Mouse (Mus musculus) liver, adult 2 months (tissue): ENCODE data around the gene Rint1. TPM values are rescaled to one million over a fixed set of nuclear protein-coding genes. Genes with fewer than 3 reads are reported as not detected.

Experiments used
- DNase-seq: peaks from one replicate; pipeline ENCODE4 v3.0.0-alpha.2; 2011; ENCODE audit warnings: low read depth, low spot score; ENCODE audit errors: extremely low read depth
- H3K27ac ChIP-seq: fragments of 200-500 bp; replicated peaks from 2 replicates; pipeline ENCODE4 v1.5.1; 2012; ENCODE audit warnings: low read depth, mild to moderate bottlenecking, control low read depth, inconsistent platforms, low read length; ENCODE audit not compliant: insufficient read depth
- H3K27me3 ChIP-seq: fragments of 200-500 bp; 2 replicates; pipeline ENCODE4 v1.6.1; 2012; ENCODE audit warnings: mild to moderate bottlenecking, moderate library complexity, low read length, inconsistent platforms; ENCODE audit not compliant: control insufficient read depth, insufficient read depth
- H3K36me3 ChIP-seq: fragments of 200-500 bp; 2 replicates; pipeline ENCODE4 v1.6.1; 2012; ENCODE audit warnings: low read length, inconsistent platforms; ENCODE audit not compliant: control insufficient read depth, insufficient read depth
- H3K4me1 ChIP-seq: fragments of 200-500 bp; 2 replicates; pipeline ENCODE4 v1.6.1; 2011; ENCODE audit warnings: low read length; ENCODE audit not compliant: control insufficient read depth, insufficient read depth
- H3K4me3 ChIP-seq: fragments of 200-500 bp; 2 replicates; pipeline ENCODE4 v1.5.1; 2011; ENCODE audit warnings: low read depth, mild to moderate bottlenecking, control low read depth, low read length, moderate library complexity; ENCODE audit not compliant: insufficient read depth
- H3K79me2 ChIP-seq: fragments of 200-500 bp; 2 replicates; pipeline ENCODE4 v1.6.1; 2012; ENCODE audit warnings: inconsistent platforms, mild to moderate bottlenecking, low read length, moderate library complexity; ENCODE audit not compliant: control insufficient read depth, insufficient read depth
- H3K9ac ChIP-seq: fragments of 200-500 bp; 2 replicates; pipeline ENCODE4 v1.6.1; 2012; ENCODE audit warnings: low read depth, mild to moderate bottlenecking, control low read depth, inconsistent platforms, low read length
- CTCF ChIP-seq: fragments of 200-500 bp; IDR thresholded peaks from 2 replicates; pipeline ENCODE4 v1.5.1; 2011; ENCODE audit warnings: low read depth, low read length, control low read depth
- POLR2A ChIP-seq: fragments of 200-500 bp; IDR thresholded peaks from 2 replicates; pipeline ENCODE4 v1.6.1; 2011; ENCODE audit warnings: low read length, control low read depth; ENCODE audit not compliant: insufficient read depth; ENCODE audit errors: extremely low read depth
- WGBS: fragments of 180-500 bp; shearing (Covaris S2); methylation state at CpG from one replicate; pipeline ENCODE4 v1.1.7; 2018; 5-methylcytosine and 5-hydroxymethylcytosine counted together
- polyA plus RNA-seq: library from polyadenylated mRNA; depleted of rRNA; stranded (reverse); fragments of >200 nt; gene quantifications from 2 replicates; pipeline ENCODE4 v1.2.3, GENCODE M21; 2012; rRNA removed
- total RNA-seq: library from RNA; depleted of rRNA; stranded (reverse); fragments of >200 nt; gene quantifications from 2 replicates; pipeline ENCODE4 v1.2.3, GENCODE M21; 2014; rRNA removed

The Rint1 gene
- total and polyA plus RNA-seq, 2 experiments = 13.6 TPM

DNA sequence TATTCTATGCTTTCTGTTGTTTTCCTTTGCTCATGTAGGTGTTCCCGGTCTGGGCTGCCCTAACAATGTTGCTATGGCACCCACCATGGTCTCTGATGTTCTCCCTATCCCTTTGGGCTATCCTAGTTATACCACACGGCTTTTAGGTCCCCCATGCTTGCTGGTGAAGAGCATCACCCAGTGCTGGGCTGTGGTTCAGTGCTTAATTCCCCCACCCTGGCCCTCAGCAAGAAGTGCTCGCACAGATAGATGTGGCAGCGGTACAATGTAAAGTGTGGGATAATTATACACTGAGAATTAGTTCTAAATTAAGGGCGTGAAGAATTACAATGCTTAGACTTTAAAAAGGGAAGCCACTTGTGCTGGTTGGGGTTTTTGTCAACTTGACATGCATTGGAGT is 78.4 kb downstream of the Rint1 start:
- H3K27me3 ChIP-seq = peaks cover 7% of the 10 kb centered on the region; the same call in 1 of the 2 replicates
- no peaks in the 10 kb centered on the region for H3K79me2 ChIP-seq
- no peak overlapping the region for H3K9ac ChIP-seq
- 97% methylated on average over 5 of the region's 5 CpGs for WGBS
- DNase-seq = no peak
- no peaks in the 10 kb centered on the region for H3K36me3 ChIP-seq
- no peak for TF ChIP-seq CTCF
- no peak for TF ChIP-seq POLR2A
- no peak overlapping the region for H3K4me3 ChIP-seq
- no peaks in the 10 kb centered on the region for H3K4me1 ChIP-seq
- H3K27ac ChIP-seq = no peak overlapping the region

Other genes starting within 250 kb of the Rint1 start
- 14.5 and 15.2 TPM in 2 replicates for gene Srpk2, start 103.1 kb upstream of the Rint1 start, total RNA-seq
- gene Srpk2, start 103.1 kb upstream of the Rint1 start, polyA plus RNA-seq = 2.1 and 2.9 TPM in 2 replicates
- gene Pus7, start 4.0 kb upstream of the Rint1 start, total RNA-seq = 6.0 and 7.0 TPM in 2 replicates
- 1.7 and 2.6 TPM in 2 replicates for gene Pus7, start 4.0 kb upstream of the Rint1 start, polyA plus RNA-seq
- 54.5 and 66.2 TPM in 2 replicates for gene Tomm7, start 56.5 kb downstream of the Rint1 start, total RNA-seq
- 31.0 and 33.8 TPM in 2 replicates for gene Tomm7, start 56.5 kb downstream of the Rint1 start, polyA plus RNA-seq
- 8.8 and 9.0 TPM in 2 replicates for gene Fam126a, start 243.0 kb downstream of the Rint1 start, total RNA-seq
- gene Fam126a, start 243.0 kb downstream of the Rint1 start, polyA plus RNA-seq = 2.5 and 3.0 TPM in 2 replicates